Mouse (Mus musculus): ENCODE data around the gene Commd1. TPM values are rescaled to one million over a fixed set of nuclear protein-coding genes. Genes with fewer than 3 reads are reported as not detected.

Gene Commd1
- total RNA-seq, 2 experiments from 2014 or later = 39.0 to 39.2 TPM

- DNase-seq (ENCODE audit: low spot score in 2 of 2) = no peak
- intact Hi-C loops (cut with DNase I) = no loop called here
Measured at GRCm38 (mm10) chr11:22906453-22906865, 75.7 kb downstream of the Commd1 start.

DNA sequence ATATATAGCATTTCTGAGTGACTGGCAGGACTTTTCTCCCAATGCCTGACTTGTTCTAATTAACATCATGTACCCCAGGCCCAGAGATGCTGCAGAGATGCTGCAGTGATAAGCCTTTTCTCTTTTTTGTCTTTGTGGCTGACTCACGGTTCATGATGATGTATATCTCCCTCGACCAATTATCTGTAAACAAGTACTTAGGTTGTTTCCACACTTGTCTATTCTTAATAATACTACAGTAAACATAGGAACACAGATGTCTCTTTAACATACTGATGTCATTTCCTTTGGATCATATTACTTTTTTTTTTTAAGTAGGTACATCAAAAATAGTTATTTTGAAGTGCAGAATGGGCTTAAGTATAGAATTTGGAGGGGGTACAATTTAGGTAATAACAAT lies 79.3 kb downstream of the Commd1 start:
- intact Hi-C loops (cut with DNase I) = no loop called here
- no peak for DNase-seq (ENCODE audit: low spot score in 2 of 2)

DNA sequence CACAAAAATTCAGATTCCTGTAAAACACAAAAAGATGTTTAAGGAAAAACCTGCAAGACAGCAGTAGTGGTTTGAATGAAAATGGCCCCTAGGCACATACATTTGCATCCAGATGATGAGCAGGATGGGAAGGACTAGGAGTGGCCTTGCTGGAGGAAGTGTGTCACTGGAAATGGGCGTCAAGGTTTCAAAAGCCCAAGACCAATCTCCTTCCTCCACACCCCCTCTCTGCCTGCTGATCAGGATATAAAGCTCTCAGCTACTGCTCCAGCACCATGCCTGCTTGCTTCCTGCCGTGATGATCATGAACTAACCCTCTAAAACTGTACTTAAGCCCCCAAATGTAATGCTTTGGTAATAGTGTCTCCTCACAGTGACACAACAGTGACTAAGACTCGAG lies 82.1 kb downstream of the Commd1 start:
- no peak for DNase-seq (ENCODE audit: low spot score in 2 of 2)
- intact Hi-C loops (cut with DNase I) = no loop called here

DNA sequence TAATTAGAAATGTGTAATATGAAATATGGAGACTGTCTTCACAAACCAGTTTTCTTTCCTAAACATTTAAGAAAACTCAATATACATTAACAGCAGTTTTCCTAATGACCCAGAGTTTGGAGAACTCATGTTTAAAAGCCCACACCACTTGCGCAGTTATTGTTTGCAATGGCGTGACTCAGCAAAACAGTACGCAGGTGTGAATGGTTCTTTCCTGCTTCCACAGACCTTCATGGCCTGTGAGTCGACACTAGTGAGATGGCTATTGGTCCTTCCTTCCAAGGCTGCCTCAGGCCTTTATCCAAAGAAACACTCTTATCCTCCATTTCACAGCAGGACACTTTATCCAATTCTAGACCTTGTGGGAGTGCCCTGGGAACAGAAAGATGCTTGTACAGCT lies 84.5 kb downstream of the Commd1 start:
- no peak for DNase-seq (ENCODE audit: low spot score in 2 of 2)

DNA sequence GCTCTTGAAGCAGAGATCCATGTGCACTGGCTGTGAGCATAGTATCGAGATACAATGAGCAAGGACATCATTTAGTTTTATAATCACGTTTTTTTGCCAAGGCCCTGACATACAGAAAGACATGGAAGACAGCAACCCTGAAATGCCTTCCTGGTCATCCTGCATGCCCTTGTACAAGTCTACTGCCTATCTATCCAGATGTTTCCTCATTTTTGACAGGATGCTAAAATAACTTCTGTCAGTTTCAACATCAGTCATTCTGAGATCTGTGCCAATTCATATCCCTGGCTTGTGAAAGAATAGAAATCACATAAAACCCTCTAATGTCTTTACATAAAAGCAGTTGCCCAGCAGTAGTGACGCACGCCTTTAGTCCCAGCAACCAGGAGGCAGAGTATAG lies 85.1 kb downstream of the Commd1 start:
- intact Hi-C loops (cut with DNase I) = no loop called here
- DNase-seq (ENCODE audit: low spot score in 2 of 2) = no peak

More for the DNA sequence above, 84.5 kb downstream of the Commd1 start:
- intact Hi-C loops (cut with DNase I) = no loop called here

DNA sequence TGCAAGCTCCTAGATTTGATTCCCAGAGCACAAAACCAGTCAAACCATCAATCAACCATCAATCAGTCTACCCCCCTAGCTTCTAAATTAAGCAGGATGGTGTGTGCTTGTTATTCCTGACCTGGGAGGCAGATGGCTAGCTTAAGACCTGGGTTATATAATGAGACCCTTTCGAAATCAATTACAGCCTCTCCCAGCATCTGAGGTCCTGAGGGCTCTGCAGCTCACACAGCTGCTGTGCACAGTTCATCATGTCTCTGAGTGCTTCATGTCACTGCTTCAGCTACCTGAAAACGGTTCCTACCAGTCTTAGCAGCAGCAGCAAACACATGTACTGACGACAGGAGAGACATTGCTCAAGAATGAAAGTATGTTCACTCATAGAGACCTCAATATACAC lies 89.1 kb downstream of the Commd1 start:
- DNase-seq (ENCODE audit: low spot score in 2 of 2) = no peak

GRCm38 (mm10) chr11:22892466-22892865 lies 89.7 kb downstream of the Commd1 start:
- intact Hi-C loops (cut with DNase I) = no loop called here
- DNase-seq (ENCODE audit: low spot score in 2 of 2) = no peak

More for the DNA sequence above, 89.1 kb downstream of the Commd1 start:
- intact Hi-C loops (cut with DNase I) = no loop called here

GRCm38 (mm10) chr11:22891876-22892275 lies 90.3 kb downstream of the Commd1 start:
- intact Hi-C loops (cut with DNase I) = no loop called here

DNA sequence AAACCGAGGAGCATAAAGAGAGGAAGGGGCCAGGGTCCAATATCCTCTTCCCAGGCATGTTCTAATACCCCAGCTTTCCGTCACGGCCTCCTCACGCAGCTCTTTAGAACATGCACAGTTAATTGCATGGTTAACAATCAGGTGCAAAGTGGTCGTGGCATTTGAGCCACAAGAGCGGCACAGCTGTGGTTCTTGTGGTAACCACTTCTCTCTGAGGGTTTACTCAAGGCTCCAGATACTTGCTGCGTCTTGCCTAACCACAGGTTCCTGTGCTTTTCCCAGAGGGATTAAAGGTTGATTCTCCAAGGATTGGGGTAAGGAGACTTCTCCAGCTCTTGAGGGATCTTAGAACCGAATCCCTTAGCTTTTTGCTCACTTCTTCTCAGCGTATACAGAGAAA lies 90.9 kb downstream of the Commd1 start:
- DNase-seq (ENCODE audit: low spot score in 2 of 2) = no peak
- intact Hi-C loops (cut with DNase I) = no loop called here

More at GRCm38 (mm10) chr11:22891876-22892275, 90.3 kb downstream of the Commd1 start:
- no peak for DNase-seq (ENCODE audit: low spot score in 2 of 2)

DNA sequence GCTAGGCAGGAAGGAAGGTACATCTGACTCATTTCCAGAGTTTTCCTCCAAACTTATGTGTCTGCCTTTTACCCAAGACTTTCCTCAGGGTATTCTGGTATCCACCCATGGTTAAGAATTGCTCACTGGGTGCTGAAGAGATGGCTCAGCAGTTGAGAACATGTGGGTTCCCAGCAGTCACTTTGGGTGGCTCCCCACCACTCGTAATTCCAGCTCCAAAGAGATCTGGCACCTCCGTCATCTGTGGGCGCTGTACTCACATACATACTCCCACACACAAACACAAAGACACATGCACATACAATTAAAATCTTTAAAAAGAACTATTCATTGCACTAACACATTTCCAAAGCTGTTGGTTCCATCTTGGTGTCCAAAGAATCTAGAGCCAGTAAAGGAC lies 93.0 kb downstream of the Commd1 start:
- intact Hi-C loops (cut with DNase I) = no loop called here
- DNase-seq (ENCODE audit: low spot score in 2 of 2) = peak; percentile 23 to 73

- intact Hi-C loops (cut with DNase I) = no loop called here
Measured at GRCm38 (mm10) chr11:22886991-22887390, 95.2 kb downstream of the Commd1 start.

DNA sequence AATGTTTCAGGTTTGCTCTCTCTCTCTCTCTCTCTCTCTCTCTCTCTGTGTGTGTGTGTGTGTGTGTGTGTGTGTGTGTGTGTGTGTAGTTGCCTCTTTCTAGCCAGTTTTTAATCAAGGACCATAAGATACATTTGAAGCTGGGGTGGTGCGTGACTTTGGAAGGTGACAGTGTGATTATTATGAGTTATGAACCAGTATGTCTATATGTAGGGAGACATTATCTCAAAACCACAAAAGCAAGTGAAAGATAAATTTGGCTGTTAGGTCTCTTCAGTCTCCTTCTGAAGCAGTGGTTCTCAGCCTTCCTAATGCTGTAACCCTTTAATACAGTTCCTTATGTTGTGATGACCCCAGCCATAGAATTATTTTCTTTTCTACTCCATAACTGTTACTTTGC lies 96.8 kb downstream of the Commd1 start:
- no peak for DNase-seq (ENCODE audit: low spot score in 2 of 2)
- intact Hi-C loops (cut with DNase I) = no loop called here

More at GRCm38 (mm10) chr11:22886991-22887390, 95.2 kb downstream of the Commd1 start:
- no peak for DNase-seq (ENCODE audit: low spot score in 2 of 2)

GRCm38 (mm10) chr11:22883676-22884075 lies 98.5 kb downstream of the Commd1 start:
- intact Hi-C loops (cut with DNase I) = no loop called here
- no peak for DNase-seq (ENCODE audit: low spot score in 2 of 2)

DNA sequence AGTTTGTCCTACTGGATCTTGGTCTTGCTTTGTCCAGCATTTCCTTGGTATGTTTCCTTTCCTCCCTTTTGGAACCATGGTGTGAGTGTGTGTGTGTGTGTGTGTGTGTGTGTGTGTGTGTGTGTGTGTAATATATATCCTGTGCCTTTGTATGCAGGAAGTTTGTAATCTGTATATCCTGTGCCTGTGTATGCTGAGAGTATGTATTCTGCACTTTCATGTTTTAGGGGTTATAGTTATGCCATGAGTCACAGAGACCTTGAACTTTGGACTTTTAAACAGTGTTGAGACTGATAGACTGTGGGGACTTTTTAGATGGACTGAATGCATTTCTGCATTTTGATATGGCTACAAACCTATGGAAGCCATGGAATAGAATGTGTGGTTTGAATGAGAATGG lies 99.3 kb downstream of the Commd1 start:
- intact Hi-C loops (cut with DNase I) = no loop called here
- DNase-seq (ENCODE audit: low spot score in 2 of 2) = no peak

DNA sequence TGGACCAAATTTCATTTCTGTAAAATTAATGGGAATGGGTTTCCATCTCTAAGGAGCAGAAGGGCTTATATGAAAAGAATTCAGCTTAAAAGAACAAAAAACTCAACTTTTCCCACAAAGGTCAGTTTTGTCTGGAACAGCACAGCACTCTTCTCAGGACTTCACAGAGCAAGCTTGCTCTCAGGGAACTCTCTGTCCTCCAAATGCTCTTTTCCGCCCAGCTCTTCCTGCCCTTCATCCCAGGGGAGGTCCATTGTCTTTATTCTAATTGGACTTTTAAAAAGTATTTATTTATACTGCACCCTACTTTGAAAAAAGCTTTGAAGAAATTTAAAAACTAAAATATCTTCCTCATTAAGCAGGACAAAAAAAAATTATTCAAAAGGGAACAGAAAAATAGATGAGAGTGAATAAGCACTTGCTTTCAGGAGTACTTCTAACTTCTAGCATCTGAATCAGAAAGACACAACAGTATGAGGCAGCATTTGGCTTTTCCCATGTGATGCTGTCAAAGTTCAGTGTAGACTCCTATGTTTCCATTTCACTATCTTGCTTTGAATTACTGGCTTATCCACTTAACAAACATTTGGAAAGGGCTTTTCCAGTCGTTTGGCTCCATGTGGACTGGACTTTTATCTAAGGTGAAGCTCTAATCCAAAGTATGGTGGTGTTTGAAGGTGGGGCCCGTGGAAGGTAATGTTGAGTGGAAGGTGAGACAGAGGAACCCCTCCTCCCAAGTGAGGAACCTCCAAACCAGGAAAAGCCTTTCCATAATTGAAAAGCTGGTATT lies 101.6 kb downstream of the Commd1 start:
- intact Hi-C loops (cut with DNase I) = no loop called here
- no peak for DNase-seq (ENCODE audit: low spot score in 2 of 2)

DNA sequence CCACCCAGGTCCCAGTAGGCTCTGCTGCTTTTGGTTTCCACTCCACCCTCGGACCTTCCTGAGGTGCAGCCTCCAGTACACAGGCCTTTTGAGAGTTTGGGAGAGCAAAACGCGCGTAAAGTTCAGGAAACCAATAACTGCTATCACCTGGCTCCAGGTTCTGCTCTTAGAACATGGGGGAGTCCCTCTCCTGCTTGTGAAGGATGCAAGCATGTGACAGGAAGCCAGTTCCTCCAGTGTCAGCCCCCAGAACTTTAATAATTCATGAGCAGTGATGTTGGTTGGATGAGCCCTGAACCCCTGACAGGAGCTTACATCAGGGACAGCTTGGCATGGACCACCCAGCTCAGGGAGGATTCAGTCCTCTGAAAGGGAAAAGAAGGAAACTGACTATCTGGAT lies 102.5 kb downstream of the Commd1 start:
- intact Hi-C loops (cut with DNase I) = no loop called here
- DNase-seq (ENCODE audit: low spot score in 2 of 2) = no peak

GRCm38 (mm10) chr11:22876680-22877330 lies 105.4 kb downstream of the Commd1 start:
- DNase-seq (ENCODE audit: low spot score in 2 of 2) = no peak
- intact Hi-C loops (cut with DNase I) = no loop called here

GRCm38 (mm10) chr11:22875279-22875678 lies 106.9 kb downstream of the Commd1 start:
- no peak for DNase-seq (ENCODE audit: low spot score in 2 of 2)
- intact Hi-C loops (cut with DNase I) = no loop called here

DNA sequence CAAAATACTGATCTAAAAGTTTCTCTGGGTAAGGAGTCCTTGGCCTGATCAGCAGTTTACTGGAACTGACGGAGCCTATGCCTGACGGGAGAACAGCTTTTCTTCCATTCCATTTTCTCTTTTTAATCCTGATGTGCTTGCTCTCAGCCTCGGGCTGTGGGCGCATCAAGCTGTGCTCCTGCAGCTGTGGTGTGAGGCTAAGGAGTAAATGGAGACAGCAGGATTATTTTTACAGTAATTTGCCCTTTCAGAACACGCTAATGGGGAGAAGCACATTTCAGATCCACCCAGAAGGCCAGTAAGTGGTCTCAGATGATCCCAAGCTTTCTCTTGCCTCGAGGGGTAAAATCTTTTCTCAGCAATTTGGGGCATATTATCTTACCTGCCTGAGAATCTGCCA lies 107.4 kb downstream of the Commd1 start:
- intact Hi-C loops (cut with DNase I) = no loop called here
- no peak for DNase-seq (ENCODE audit: low spot score in 2 of 2)

GRCm38 (mm10) chr11:22873383-22873782 lies 108.8 kb downstream of the Commd1 start:
- intact Hi-C loops (cut with DNase I) = no loop called here
- no peak for DNase-seq (ENCODE audit: low spot score in 2 of 2)

- intact Hi-C loops (cut with DNase I) = no loop called here
- DNase-seq (ENCODE audit: low spot score in 2 of 2) = no peak
Measured at GRCm38 (mm10) chr11:22872307-22872680, 109.9 kb downstream of the Commd1 start.
